Mouse (Mus musculus): ENCODE data around the gene Gm28043. TPM values are rescaled to one million over a fixed set of nuclear protein-coding genes. Genes with fewer than 3 reads are reported as not detected.
"Not testable (repeated sequence)": the region's sequence is repeated elsewhere in the genome, so short reads cannot be mapped to it uniquely, and the experiment has no call there.

The Gm28043 gene
- total RNA-seq, 2 experiments from 2014 or later: 0.84 to 1.7 TPM

DNA sequence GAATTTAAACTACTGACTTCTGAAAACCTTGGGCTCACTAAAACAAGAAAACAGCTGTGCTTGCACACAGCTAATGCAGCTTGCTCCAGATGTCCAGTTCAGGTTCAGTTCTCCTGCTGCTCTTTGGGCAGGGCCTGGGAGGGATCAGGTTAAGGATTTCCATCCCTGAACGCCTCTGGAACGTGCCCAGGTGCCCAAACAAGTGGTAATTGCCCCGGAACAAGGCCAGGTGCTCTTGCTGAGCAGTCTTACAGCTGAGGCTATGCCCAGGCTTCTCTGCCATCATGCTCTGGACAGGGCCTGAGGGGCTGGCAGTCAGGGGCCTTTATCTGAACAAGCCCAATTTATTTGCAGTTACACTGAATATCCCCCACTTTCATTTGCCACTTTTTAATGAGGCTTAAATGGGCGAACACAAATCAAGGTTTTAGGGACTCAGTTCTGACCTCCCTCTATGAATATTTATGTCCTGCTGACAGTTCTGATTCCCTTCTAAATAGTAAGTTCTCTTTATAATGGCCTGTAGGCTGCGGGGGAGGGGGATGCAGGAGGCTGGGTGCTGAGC lies 92.4 kb downstream of the Gm28043 start:
- DNase-seq: no peak
- intact Hi-C loops (cut with DNase I): no loop called here

DNA sequence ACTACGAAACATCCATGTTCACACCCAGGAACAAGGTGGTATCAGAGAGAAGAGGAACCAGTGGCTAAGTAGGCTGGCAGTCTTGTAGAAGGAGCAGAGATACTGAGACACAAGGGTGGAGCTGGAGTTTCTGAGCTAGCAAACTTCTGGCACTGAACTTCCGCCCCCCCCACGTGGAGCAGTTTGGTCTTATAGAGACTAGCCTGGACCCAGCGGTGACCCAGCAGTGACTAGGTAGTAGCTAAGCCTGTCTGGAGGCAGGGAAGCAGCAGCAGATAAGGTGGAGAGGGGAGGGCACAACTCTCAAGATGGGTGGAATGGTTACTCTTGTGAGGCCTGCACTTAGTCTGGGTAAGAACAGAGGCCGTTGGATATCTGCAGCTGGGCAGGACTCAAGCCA lies 94.1 kb downstream of the Gm28043 start:
- intact Hi-C loops (cut with DNase I): no loop called here
- no peak for DNase-seq

DNA sequence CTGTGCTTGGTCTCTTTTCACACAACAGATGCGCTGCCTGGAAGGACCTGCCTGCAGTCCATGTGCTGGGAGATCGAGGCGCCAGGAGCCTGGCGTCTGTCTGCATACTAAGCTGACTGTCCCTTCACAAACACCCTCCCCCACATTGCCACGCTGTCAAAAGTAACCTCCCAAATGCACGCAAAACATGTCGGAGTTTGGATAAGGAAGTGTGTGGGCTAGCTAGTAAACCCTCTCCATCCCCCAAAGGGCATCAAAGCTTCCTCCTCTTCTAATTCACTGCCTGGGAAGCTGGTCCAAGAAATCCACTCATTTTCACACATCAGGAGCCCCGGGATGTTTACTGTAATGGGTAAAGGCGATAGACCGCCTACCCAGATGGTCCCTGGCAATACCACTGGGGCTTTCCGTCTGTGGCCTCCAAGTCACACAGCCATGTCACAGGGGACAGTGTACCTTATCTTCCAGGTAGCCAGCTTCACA lies 95.9 kb downstream of the Gm28043 start:
- intact Hi-C loops (cut with DNase I): loop anchor here (5.0 kb wide), 1 partner anchor 67 kb away; no protein-coding TSS in a partner anchor
- no peak for DNase-seq

DNA sequence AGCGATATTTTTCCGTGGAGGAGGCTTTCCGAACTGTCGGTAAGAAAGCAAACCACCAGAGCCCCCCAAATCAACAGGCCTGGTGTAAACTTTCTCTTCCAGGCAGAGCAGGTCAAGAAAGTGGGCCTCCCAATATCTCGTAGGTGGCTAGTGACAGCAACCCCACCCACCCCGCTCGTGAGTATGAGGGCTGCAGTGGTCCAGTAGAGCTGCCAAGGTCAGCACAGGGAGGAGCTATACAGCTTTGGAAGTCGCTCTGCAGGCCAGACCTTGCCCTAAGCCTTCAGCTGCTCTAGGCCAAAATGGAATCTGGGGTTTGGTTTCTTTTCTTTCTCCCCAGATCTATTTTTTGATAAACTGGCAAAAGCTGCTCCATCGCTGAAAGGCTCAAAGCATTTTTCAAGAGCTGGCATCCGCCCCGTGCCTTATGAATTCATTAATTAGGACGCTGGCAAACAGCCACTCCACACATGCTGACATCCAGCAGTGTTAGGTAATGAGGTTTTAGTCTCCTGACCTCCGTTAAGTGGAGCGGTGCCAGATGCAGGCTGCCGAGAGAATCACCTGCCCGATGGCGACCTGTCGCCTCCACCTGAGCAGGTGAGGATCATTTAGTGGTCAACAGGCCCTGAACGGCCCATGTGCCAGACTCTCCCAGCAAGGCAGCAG lies 96.5 kb downstream of the Gm28043 start:
- intact Hi-C loops (cut with DNase I): loop anchor here (5.0 kb wide), 1 partner anchor 66 kb away; no protein-coding TSS in a partner anchor
- DNase-seq: no peak

DNA sequence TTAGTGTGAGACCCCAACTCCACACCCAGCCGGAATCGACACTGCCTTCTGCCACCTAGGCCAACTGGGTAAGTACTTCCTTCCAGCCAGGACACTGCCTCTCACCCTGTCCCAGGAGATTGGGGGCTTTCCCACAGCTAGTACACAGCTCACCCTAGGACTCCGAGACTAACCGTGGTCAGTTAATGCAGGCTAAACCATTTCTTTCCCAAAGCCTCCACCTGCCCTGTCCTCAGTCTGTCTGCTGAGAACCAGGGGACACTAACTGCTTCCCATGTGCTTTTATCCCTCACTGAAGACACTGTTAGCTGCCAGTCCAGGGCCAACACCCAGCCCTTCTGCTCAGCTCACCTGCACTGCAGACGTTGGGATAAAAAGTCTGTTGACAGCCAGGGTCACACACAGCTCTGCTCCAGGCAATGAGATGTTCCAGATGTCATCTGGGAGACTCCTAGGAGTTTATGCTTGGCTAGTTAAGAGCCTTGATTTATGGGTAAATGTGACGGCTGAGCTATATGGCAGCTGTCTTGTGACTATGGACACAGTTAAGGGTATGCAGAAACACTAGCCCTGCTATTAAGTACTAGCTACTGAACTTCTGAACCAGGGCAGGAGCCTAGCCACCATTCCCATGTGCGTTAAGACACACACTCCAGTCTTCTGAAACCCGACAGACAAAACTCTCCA lies 97.2 kb downstream of the Gm28043 start:
- no peak for DNase-seq
- intact Hi-C loops (cut with DNase I): loop anchor here (5.0 kb wide), 1 partner anchor 65 kb away; no protein-coding TSS in a partner anchor

DNA sequence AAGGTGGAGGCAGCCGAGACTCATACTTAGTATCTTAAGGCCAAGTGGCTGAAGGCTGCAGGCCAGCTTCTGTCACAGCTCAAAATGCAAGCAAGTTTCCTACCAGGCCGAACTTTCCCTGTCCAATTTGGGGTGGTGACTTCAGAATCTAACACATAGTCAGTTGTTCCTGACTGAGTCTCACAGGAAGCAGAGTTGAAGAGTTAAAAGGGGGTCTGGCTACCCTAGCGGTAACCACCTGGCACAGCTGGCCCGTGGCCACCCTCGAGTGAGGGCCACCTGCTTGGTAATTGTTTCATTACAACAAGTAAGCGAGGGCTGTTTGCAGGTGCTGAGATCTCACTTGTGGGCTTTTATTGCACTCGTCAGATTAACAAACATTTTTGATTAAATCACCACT lies 97.9 kb downstream of the Gm28043 start:
- intact Hi-C loops (cut with DNase I): loop anchor here (5.0 kb wide), 1 partner anchor 65 kb away; no protein-coding TSS in a partner anchor
- DNase-seq: no peak

DNA sequence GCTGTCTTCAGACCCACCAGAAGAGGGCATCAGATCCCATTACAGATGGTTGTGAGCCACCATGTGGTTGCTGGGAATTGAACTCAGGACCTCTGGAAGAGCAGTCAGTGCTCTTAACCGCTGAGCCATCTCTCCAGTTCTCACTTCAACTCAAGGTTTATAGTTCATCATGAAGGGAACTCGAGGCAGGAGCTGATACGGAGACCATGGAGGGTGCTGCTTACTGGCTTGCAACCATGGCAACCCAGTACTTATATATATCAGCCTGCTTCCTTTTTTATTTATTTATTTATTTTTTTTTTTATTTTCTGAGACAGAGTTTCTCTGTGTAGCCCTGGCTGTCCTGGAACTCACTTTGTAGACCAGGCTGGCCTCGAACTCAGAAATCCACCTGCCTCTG lies 99.1 kb downstream of the Gm28043 start:
- intact Hi-C loops (cut with DNase I): loop anchor here (5.0 kb wide), 1 partner anchor 64 kb away; no protein-coding TSS in a partner anchor
- not testable (repeated sequence) for DNase-seq

DNA sequence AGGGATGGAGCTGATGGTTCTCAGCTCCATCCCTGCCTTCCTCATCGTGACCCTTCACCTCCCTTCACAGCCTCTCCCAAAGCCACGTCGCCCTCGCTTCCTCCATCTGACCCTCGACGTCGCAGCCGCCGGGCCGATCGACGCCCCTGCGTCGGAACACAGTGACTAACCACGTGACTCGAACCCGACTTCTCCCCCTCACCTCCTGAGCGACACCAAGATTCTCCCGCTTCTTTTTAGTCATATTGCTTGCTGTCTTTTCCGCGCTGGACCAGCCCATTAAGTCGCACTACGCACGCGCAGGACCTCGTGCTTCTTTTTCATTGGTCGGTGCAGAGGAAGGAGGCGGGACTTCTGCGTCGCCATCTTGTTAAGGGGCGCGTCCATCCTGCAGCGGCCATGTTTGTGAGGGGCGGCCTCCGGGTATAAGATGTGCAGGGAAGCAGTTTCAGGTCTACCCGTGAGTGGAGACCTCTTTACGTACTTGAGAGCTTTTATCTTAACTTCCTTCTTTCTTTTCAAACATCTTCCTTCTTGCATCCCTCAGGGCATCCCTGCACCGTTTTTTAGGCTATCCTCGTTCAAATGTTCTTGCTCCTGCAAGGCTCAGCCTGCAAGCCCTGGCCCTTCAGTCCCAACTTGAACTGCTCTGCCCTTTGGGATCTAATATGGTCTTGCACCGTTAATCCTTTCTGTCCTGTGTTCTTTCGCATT lies 102.2 kb downstream of the Gm28043 start, which contains the start of gene Ccdc167:
Gene Ccdc167, minus strand, starts transcription at position 313 of the 714 bp plus-strand sequence.
- peak; percentile 88 to 97 for DNase-seq
- intact Hi-C loops (cut with DNase I): no loop called here

DNA sequence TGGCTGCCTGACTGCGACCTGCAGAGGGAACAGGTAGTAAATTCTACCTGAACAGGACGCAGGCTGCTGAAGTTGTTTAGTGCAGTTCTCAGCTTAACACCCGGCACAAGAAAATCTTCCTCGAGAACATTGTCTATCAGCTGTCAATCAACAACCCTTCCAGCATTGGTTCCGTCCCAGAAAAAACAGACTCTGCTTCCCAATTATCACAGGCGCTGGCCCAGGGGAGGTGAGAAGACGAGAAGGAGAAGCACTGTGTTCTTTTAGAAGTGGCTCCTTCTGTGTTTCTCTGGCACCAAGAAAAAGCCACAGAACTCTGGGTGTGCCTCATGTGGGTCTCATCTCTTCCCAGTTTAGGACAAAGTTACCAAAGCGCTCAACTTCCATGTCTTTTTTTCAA lies 104.0 kb downstream of the Gm28043 start:
- intact Hi-C loops (cut with DNase I): no loop called here
- DNase-seq: no peak

DNA sequence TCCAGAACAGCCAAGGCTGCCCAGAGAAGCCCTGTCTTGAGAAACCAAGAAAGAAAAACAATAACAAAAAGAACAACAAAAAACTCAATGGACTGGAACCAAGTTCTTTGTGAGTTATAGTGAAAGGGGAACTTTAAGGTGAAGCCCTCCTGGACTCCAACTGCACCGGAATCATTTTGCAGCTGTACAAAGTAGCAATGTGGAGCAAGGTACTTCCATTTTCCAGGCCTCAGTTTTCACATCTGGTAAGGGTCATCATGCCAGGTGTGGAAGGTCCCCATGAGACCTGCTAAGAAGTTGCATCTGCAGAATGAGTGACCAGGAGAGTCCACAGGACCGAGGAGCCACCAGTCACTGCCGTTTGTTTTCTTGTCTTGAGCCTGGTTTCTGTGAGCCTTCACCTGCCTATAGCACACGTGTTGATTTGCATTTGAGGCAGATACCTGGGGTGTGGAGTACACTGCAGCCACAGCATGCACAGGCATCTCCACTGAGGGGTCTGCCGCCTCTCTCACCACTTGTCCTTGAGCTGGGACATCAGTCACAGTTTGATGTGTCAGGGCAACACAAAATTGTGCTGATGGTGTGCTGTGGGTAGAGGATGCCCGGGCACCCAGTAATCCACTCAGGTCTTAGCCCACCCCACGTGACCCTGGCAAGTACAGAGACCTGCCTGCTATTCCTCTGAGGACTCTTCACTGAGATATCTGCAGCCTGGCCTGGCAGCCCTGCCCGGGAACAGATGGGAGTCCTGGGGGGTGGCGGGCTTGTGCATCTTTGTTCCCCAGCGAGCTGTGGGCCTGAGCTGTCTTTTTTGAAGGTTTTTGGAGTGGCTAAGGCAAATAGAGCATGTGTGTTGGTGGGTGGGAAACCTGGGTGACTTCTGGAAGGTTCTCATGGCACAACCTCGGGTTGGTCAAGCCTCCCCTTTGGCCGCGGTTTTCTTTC lies 105.2 kb downstream of the Gm28043 start:
- intact Hi-C loops (cut with DNase I): no loop called here

DNA sequence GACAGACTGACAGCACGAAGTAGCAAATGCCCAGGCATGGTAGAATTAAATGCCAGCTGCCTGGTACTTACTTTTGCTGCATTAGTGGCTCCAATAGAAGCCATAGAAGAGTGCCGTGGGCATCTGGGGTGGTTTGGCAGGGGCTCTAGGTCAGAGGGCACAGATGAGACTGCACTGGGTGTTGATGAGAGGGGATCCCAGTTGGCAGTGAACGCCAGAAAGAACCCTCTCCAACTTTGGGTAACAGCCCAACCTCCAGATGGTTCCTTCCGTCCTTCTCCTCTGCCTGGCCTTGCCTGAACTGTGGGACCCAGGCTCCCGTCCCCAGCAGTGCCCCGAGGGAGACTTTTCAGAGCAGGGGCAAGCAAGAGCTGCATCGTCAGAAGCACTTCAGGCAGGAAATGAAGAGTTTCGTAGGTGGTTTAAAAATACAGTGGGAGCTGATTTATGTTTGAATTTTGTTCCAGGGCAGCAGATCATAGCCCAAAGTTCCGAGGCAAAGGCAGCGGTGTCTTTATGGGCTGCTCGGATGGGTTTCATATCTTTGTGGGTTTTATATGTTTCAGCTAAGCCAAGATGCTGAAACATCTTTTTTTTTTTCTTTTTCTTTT lies 106.2 kb downstream of the Gm28043 start:
- intact Hi-C loops (cut with DNase I): no loop called here
- DNase-seq: no peak

More for the DNA sequence above, 105.2 kb downstream of the Gm28043 start:
- no peak for DNase-seq

DNA sequence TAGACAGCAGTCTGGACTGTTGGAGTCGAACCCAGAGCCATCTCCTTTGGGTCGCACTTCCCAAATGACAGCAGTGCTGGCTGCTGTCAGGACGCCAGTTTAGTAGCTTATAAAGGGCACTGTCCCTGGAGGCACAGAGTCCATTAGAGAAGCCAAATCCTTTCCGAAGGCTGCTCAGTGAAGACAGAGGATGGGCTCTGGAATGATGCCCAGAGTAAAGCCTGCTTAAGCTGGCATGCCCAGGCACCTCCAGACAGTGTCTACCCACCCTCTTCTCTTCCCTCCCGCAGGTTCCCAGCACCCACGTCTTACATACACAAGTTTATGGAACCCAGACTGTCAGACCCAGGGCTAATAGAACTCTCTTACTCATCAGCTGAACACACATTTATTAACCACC lies 109.9 kb downstream of the Gm28043 start:
- DNase-seq: no peak
- intact Hi-C loops (cut with DNase I): no loop called here

DNA sequence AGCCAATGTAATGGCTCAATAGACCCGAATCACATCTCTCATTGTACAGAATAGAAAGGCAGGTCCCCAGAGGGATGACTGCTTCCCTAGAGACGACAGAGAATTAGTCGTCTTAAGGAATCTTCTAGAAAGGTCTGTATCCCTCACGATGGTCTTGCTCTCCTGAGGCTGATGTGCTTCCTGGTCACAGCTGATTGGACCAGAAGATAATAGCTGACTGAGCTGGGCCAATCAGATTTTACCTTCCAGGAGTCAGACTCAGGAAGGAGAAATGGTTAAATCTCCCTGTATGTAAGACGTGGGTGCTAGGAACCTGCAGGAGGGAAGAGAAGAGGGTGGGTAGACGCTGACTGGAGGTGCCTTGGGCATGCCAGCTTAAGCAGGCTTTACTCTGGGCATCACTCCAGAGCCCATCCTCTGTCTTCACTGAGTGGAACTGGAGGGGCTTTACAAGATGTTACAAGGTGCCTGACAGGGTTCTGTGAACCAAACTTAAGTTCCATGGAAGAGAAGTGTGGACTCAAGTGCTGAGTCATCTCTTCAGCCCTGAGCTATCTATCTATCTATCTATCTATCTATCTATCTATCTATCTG lies 110.4 kb downstream of the Gm28043 start:
- intact Hi-C loops (cut with DNase I): no loop called here
- DNase-seq: no peak

DNA sequence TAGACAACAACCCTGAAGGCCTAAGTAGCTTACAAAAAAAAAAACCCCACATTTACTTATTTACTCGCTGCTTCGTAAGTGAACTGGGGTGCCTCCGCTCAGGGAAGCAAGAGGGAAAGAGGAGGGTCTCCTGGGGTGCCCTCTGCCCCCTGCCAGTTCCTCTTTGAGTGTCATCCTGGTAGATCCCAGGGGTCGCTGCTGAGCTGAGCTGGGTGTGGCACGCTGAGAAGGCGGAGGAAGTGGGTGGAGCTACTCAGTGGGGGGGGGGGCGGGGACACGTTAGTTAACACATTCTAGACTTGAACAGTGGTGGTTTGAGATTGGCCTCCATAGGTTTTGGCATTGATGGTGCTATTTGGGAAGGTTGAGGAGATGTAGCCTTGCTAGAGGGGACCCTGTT lies 113.4 kb downstream of the Gm28043 start:
- no peak for DNase-seq
- intact Hi-C loops (cut with DNase I): no loop called here

DNA sequence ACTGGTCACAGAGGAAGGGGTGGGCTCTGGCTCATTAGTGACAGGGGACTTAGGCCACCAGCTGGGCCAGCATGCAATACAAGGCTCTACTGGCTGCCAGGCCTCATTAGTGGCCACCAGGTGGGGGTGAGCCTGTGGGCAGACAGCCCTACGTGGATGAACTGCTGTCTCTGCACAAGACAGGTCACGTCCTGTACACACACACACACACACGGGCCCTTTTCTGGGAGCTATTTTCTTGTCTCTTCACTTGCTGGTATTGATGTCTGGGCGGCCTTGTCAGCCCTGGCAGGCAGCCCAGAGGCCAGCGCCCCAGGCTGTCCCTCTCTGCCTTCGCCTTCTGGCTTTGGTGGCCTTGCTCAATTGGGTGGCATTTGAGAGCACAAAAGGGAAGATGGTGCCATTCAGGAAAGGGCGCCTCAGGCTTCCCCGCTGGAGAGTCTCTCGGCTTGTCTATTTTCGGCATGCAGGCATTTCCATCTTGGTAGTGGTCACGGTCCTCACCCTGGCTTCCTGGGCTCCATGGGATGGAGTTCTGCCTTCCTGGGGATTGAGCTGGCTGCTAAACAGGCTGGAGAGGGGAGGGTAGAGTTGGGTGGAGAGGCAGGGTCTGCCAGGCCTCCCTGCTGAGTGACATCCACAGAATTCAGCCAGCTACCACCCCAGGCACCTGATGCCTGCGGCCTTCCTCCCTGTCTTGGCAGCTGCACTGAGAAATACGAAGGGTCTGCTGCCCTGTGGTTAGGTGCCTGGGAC lies 116.0 kb downstream of the Gm28043 start:
- intact Hi-C loops (cut with DNase I): no loop called here
- no peak for DNase-seq

DNA sequence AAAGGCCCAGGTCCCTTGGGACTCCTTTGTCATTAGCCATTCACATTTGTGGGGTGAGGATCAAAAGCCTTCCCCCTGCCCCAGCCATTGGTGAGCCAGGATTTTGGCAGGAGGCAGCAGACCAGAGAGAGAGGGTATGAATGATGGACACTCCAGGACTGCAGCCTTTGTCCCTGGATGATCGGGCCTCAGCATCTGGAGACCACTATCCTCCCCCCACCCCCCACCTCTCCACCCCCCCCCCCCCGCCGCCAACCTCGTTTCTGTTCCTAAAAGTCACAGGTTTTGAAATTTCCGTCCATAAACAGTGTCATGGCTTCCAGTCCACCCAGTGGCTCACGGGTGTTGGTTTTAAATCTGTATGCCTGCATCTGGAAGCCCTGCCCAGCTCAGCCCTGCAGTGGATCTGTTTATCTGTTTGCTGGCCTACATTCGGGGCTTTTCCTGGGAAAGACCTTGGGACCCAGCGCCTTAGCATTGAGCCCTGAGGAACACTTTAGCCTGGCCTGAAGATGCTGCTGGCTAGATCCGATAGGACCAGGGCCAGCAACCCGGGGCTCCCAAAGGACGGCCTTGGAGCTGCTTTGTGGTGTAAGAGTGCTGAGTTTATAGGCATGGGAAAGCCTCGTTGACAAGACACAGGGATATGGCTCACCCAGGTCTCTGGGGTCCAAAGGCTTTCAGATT lies 116.7 kb downstream of the Gm28043 start:
- intact Hi-C loops (cut with DNase I): no loop called here
- DNase-seq: no peak

DNA sequence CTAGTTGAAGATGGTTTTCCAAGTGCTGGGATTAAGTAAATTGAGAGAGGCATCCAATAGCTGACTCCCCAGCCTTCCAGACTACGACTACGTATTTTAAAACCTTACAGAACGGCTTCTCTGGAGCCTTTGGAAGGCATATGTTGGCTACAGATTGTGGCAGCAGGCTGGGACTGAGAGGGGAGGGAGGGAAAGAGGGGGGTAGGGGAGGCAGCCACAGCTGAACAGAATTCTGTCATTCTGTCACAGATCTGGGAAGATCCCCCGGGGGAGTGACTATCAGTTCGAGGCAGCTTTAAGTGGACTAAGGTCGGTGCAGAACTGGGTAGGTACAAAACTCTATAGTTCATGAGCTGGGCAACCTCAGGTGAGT lies 117.3 kb downstream of the Gm28043 start:
- intact Hi-C loops (cut with DNase I): no loop called here
- no peak for DNase-seq

DNA sequence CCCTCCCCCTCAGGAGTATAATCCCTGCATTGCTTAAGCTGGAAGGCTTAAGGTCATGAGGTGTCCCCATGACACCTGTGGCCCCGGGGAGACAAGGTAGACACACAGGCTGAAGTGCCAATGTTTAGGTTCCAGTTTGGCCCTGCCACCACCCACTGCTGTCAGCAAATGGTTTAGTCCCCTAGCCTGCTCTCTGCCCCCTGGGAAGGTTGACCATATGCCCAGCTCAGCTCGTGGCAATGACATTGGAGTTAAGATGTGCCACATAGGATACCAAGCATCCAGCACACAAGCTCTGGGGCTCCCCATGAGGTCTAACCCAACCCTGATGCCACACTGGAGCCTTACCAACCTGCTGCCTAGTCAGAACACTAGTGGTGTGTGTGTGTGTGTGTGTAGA lies 117.8 kb downstream of the Gm28043 start:
- DNase-seq: no peak
- intact Hi-C loops (cut with DNase I): no loop called here
